Mouse (Mus musculus) common myeloid progenitor, adult 5-6 weeks (primary cell): Measurements from ENCODE around the gene Dcdc2b. TPM values are rescaled to one million over a fixed set of nuclear protein-coding genes. Genes with fewer than 3 reads are reported as not detected.

ENCODE experiments used
- ATAC-seq: replicated peaks from 2 replicates; pipeline ENCODE4 v1.8.0; 2016; ENCODE audit warnings: low read depth, mild to moderate bottlenecking, moderate TSS enrichment, inconsistent platforms; ENCODE audit not compliant: poor library complexity, severe bottlenecking
- total RNA-seq: library from RNA; stranded (forward); fragments of 200-1000, 187-1606 nt; gene quantifications from 2 replicates; pipeline ENCODE4 v1.2.3, GENCODE M21; 2017

Gene Dcdc2b
- total RNA-seq, 1 experiment from 2014 or later, result not detected

GRCm38 (mm10) chr4:129622120-129622802 is 8.2 kb upstream of the Dcdc2b start:
- no peak for ATAC-seq

GRCm38 (mm10) chr4:129621283-129621841 is 7.3 kb upstream of the Dcdc2b start:
- no peak for ATAC-seq

GRCm38 (mm10) chr4:129620419-129621282 is 6.6 kb upstream of the Dcdc2b start:
- ATAC-seq, result no peak

- peak; percentile 85 for ATAC-seq
Observed at GRCm38 (mm10) chr4:129618786-129619691, 5.0 kb upstream of the Dcdc2b start, which contains the start of gene Iqcc. Gene Iqcc (minus strand): TSS chr4:129619099.

GRCm38 (mm10) chr4:129618031-129618430 is 4.0 kb upstream of the Dcdc2b start:
- ATAC-seq, result no peak

- ATAC-seq, result no peak
Observed at GRCm38 (mm10) chr4:129617121-129617641, 3.1 kb upstream of the Dcdc2b start.

- no peak for ATAC-seq
Observed at GRCm38 (mm10) chr4:129616631-129617030, 2.6 kb upstream of the Dcdc2b start.

- no peak for ATAC-seq
Observed at GRCm38 (mm10) chr4:129615801-129616290, 1.8 kb upstream of the Dcdc2b start.

GRCm38 (mm10) chr4:129610472-129610871 is 3.6 kb downstream of the Dcdc2b start:
- ATAC-seq, result no peak

- no peak for ATAC-seq
Observed at GRCm38 (mm10) chr4:129610026-129610425, 4.0 kb downstream of the Dcdc2b start.

GRCm38 (mm10) chr4:129609139-129609631 is 4.9 kb downstream of the Dcdc2b start:
- no peak for ATAC-seq

- peak; percentile 96 for ATAC-seq
Observed at GRCm38 (mm10) chr4:129608426-129609025, 5.5 kb downstream of the Dcdc2b start.

- peak; percentile 99 for ATAC-seq
Observed at GRCm38 (mm10) chr4:129600233-129601158, 13.6 kb downstream of the Dcdc2b start, which contains the start of the genes Eif3i and Tmem234. Gene Eif3i (minus strand): TSS chr4:129600648. Gene Tmem234 (plus strand): TSS chr4:129600668.

- ATAC-seq, result no peak
Observed at GRCm38 (mm10) chr4:129588865-129589264, 25.2 kb downstream of the Dcdc2b start.

- no peak for ATAC-seq
Observed at GRCm38 (mm10) chr4:129586943-129587342, 27.1 kb downstream of the Dcdc2b start.

GRCm38 (mm10) chr4:129585773-129586172 is 28.3 kb downstream of the Dcdc2b start:
- no peak for ATAC-seq

GRCm38 (mm10) chr4:129584884-129585608 is 29.0 kb downstream of the Dcdc2b start:
- peak; percentile 90 for ATAC-seq
